Mouse (Mus musculus) erythroid progenitor cell, adult 5-6 weeks (primary cell): ENCODE data around the gene Tbrg4. TPM values are rescaled to one million over a fixed set of nuclear protein-coding genes. Genes with fewer than 3 reads are reported as not detected.
"Not testable (repeated sequence)": the region's sequence is repeated elsewhere in the genome, so short reads cannot be mapped to it uniquely, and the experiment has no call there.

Source experiments
- ATAC-seq: replicated peaks from 2 replicates; pipeline ENCODE4 v1.8.0; 2016; ENCODE audit warnings: moderate number of reproducible peaks, mild to moderate bottlenecking, moderate TSS enrichment, inconsistent platforms; ENCODE audit not compliant: poor library complexity, low FRiP score, severe bottlenecking
- total RNA-seq, 2 experiments: library from RNA; stranded (forward) in 1 of 2; stranded (reverse) in 1 of 2; fragments of 150-400 nt in 1 of 2; fragments of 186-747, 209-891 nt in 1 of 2; gene quantifications; 2 replicates each; pipeline versions ENCODE4 v1.2.3 to v1.2.4; 2015 to 2017; ENCODE audit warnings: low replicate concordance in 2 of 2

Tbrg4 gene
- 10.1 and 21.8 TPM in 2 replicates for total RNA-seq (2015; ENCODE audit: low replicate concordance)
- 3.1 and 9.2 TPM in 2 replicates for total RNA-seq (2017; ENCODE audit: low replicate concordance)

DNA sequence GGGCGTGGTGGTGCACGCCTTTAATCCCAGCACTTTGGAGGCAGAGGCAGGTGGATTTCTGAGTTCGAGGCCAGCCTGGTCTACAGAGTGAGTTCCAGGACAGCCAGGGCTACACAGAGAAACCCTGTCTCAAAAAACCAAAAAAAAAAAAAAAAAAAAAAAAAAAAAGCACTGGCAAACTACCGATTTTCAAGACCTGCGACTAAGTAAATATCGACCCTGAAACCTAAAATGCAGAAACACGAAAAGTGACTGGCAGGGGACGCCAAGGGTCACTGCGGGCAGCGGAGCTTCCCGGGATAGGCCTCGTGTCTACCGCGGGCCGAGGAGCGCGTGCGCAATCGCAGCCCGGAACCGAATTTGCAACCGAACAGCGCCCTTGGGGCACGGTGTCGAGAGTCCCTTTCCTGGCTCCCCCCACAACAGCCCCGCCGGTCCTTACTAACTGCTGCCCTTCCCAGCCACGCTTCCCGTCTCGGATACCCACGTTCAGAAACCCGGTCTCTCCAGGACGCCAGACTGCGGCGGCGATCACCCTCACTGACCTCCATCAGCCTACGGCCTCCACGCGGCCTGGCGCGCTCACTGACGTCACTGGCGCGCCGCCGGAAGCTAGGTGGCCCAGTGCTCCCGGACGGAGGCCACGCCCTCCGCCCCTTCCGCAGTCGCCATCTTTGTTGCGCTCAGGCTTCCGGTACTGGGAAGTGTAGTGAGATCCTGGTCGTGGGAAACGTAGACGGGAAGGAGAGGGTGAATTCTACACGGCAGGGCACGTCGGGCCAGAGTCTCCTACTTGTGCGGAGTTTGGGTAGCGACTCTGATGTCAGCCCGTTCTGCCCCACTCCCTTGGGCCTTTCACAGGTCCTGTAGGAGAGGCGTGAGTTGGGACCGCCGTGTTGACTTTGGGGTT lies at the start of gene Tbrg4:
Tbrg4 (minus strand) TSS at position 590 of the 910 bp plus-strand sequence.
- ATAC-seq, result peak; percentile 96

DNA sequence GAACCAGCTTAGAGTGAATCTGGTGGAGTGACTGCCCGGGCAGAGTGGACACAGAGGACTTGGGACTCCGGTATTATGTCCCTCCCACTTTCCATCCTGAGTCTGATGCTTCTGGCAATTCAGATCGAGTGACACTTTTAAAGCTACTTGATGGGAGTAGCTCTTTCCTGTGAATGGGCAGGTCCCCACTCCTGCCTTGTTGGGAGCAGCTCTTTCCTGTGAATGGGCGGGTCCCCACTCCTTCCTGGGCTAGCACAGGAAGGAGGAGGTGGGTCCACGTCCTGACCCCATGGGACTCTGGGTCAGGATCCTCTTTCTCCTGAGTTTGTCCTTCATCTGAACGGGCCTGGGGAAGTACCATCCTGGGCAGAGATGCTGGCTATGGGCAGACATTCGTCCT lies 49.5 kb upstream of the Tbrg4 start:
- ATAC-seq, result no peak

DNA sequence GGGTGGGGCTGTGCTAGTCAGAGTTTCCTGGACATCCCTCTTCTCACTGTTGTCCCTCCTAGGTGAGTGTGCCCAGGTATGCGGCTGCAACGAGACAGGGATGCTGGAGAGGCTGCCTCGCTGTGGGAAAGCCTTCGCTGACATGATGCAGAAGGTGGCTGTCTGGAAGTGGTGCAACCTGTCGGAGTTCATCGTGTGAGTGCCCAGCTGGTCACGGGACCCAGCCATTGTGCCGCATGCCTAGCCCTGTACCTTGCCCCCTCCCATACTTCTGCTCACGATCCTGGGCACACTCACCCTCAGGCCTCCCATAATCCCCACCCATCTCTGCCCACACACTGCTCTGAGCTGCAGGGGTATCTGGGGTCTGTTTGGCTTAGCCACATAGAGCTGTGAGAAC lies 48.8 kb upstream of the Tbrg4 start:
- no peak for ATAC-seq

DNA sequence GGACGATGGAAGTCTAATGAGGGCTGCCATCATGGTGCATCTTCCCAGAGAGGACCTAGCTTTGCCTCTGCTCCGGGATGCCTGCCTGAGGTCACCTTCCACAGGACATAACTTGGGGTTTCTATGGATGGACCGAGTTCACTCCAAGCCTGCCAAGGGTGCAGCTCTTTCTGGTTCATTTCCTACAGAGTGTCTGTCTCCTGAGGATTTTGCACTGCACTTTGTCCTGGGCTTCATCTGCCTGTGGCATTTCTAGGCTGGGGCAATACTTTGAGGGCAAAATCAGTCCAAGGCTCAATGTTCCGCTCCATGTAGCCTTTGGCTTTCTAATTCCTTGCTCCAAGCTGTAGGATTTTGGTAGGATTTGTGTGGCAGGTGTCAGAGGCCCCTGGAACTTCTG lies 45.0 kb upstream of the Tbrg4 start:
- no peak for ATAC-seq

DNA sequence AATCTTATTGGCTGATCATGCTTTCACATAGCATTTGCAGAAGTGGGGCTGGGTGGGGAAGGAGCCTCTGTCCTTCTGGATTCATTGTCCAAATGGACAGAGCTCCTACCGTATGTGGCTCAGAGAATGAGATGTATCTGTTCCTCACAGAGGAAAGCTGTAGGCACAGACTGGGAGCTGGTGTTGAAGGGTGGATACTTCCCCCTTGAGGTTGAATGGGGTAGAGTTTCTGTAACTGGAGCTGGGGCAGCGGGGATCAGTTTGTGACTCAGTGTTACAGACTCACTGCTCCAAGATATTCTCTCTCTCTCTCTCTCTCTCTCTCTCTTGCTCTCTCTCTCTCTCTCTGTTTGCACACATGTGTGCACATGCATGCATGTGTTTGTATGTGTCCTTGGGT lies 44.2 kb upstream of the Tbrg4 start:
- no peak for ATAC-seq

DNA sequence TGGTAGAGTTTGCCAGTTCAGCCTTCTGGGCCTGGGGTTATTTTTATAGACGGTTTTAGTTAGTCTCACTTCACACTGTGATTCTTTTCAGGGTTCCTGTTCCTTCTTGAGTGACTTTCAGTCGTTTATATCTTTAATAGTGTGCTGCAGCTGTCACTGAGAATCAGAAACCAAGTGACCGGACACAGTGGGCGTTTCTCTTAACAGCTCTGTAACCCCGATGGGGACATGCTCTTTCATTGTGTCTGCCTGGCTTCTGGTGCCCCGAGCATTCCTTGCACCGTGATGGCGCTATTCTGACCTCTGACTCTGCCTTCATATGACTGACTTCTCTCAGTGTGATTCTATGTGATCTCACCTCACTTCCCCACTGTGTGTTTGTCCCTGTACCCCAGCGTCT lies 43.2 kb upstream of the Tbrg4 start:
- ATAC-seq, result no peak

DNA sequence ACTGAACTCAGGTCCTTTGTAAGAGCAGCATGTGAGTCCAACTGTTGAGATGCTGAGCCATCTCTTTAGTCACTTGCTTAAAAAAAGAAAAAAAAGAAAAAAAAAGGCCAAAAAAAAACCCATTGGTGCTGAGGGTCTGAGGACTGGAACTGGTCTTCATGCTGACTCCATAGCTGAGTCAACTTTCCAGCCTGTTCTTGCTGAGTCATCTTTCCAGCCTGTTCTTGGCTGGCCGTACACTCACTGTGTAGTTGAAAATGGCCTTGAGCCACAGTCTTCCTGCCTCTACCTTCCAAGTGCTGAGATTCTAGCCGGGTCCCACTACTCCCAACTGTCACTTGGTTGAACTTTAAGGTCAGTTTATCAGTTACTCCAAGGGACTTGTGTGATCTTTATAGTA lies 40.8 kb upstream of the Tbrg4 start:
- ATAC-seq, result no peak

DNA sequence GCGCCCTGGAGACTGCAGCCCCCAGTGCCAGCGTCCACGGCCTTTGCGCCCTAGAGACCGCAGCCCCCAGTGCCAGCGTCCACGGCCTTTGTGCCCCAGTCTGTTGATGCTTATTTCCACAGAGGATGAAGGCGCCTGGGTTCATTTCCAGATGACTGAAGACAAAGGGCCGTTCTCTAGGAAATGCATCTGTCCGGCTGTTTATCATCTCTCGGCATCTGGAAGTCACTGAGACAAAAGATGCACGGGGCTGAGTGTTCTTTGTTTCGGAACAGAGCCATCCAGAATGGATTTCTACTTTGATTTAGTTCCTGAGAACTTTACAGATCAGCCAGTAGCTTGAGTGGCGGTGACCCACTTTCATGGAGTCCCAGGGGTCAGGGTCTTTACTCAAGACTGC lies 35.3 kb upstream of the Tbrg4 start:
- ATAC-seq, result no peak

DNA sequence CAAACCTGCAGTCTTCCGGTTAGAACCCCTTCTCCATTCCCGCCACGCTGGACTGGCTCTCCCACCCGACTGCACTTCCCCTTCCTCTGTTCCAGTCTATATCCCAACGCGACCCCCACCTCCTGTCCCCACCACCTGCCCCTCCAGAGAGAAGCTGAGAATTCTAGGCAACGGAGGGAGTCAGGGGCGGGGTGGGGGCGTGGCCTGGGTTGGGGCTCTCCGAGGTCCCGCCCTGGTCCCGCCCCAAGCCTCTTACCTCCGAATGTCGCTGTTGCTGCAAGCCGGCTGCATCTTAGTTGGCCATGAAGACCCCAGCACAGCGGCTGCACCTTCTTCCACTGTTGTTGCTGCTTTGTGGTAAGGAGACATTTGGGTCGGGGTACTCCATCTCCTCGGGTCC lies 32.4 kb upstream of the Tbrg4 start, which contains the start of gene Ramp3:
Ramp3 (plus strand) TSS at position 251 of the 400 bp plus-strand sequence.
- ATAC-seq, result no peak

DNA sequence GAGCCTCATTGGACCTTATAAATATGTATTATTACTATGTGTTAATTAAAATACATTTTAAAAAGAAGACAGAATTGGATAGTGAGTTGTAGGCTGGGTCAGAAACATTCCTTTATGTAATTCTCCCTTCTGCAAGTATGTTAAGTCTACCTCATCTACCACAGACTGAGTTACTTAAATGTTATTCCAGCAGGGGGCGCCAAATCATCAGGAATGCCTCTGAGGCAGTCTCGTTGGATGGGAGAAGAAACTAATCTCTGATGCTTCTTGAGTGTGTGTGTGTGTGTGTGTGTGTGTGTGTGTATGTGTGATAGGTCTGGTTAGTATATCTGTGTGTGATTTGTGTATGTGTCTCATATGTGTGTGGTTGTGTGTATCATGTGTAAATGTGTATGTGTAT lies 29.0 kb upstream of the Tbrg4 start:
- ATAC-seq, result peak; percentile 64; the same call in 1 of the 2 replicates

DNA sequence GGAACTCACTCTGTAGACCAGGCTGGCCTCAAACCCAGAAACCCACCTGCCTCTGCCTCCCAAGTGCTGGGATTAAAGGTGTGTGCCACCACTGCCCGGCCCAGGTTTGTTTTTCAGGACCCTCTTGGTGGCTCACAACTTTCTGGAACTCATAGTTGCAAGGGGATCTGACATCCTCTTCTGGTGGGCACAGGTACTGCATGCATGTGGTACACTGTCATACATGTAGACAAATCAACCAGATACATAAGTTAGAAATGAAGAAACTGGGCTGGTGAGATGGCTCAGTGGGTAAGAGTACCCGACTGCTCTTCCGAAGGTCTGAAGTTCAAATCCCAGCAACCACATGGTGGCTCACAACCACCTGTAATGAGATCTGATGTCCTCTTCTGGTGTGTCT lies 27.1 kb upstream of the Tbrg4 start:
- ATAC-seq, result not testable (repeated sequence)

DNA sequence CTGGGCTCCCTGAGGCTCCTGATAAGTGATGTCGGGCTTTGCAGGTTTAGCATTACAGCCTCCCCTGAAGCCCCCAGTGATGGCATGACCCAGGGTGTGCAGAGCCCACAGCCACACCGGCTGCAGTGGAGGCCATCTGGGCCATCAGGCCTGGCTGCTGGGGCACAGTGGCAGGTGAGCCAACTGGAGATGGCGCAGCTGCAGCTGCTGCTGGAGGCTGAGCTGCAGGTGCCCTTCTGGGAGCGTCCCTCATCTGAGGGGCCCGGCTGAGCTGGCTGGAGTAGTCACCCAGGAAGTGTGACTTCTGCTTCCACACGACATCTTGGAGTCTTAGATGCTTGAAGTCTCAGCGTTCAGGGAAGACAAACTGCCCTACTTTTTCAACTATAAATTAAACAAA lies 24.7 kb upstream of the Tbrg4 start:
- ATAC-seq, result no peak

DNA sequence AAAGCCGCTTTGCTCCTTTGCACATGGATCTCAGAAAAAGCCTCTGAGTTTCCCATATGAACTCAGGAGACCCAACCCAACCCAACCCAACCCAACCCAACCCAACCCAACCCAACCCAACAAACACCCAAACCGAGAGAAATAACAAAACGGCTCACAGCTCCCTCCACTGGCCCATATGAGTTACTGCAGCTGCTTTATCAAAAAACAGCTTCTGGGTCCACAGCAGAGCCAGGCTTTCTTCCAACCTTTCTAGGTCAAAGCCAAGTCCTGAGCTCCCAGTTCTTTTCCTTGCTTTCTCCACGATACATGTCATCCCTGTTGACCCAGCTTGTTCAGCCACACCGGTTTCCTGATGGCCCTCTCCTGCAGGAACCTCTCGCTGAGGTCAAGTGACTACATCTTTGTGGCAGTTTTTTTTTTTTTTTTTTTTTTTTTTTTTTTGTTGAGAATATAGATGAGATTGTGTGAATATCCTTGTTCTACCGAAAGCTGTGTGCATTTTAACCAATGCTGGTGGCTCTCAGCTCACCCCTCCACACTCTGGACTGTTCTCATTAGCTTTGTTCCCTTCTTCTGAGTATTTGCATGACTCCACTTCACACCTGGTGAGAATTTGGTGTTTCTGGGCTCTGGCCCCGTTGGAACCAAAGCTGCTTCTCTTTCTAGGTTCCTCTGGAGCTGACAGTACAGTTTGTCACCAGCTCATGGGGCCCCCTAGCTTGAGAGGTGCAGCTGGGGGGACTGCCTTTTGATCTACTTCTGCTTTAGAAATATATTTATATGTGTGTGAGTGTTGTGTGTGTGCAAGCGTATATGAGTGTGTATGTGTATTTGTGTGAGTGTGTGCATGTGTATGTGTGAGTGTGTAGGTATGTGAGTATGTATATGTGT lies 22.2 kb upstream of the Tbrg4 start:
- ATAC-seq, result no peak

DNA sequence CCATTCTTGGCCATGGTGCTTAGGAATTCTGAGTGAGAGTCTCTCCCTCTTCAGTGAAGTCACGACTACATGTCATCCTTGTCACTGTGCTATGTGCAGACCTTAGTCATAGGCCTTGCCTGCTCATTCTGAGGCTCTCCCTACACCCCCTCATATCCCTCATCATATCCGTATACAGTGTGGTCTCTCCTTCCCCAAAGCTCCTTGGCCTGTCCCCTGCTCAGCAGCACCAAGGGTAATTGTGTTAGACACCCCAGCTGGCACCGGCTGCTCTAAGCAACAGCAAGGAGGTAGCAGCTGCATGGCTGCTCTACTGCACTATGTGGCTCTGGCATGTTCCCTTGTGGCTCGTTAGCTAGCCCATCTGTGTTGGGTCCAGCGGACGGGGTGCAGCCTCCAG lies 18.7 kb upstream of the Tbrg4 start:
- ATAC-seq, result no peak

DNA sequence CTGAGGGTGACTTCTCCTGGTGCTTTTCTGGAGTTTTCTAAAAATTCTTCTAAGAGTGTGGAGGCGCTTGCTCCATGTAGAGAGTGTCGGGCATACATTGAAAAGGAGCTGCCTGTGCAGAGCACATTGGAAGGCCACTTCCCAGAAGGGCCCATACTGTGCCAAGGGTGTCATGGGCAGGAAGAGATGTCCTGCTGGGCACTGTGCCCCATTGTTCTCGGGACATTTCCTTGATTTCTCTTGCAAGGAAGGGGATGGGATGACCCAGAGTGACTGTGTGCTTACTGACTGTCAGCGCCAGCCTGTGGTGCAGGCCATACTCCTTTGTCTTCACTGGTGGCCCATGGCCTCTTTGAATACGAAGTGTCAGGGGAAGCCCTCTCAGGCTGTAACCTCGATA lies 13.2 kb upstream of the Tbrg4 start:
- ATAC-seq, result no peak

DNA sequence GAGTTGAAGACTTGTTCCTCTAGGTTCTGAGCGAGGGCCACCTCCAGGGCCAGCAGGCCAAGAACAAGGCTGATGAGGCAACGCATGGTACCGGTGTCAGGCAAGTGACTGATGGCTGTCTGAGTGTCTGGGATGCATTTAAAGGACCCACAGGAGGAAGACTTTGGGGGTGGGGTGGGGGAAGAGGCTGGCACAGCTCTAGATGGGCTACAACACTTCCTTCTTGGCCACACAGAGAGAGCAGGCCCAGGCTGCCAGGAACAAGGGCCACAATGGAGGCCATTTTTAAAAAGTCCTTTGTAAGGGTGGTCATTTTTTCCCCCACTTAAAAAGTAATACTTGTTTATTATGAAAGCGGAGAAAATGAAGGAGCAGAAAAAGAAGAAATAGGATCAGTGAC lies 12.7 kb upstream of the Tbrg4 start, which contains the start of gene Wap:
Wap (minus strand) TSS at position 101 of the 400 bp plus-strand sequence.
- no peak for ATAC-seq

DNA sequence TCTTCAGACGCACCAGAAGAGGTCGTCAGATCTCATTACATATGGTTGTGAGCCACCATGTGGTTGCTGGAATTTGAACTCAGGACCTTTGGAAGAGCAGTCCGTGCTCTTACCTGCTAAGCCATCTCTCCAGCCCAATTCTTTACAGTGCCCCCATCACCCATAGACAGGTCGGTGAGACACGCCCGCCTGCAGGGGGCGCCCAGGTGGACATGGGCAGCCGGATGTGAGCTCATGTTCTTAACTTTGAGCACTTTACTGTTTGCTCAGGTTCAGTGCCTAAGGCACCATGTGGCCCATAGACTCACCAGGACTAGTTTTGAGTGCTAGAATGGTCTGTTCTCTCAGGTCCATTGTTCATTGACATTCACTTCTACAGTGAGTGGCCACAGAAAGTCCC lies 10.3 kb upstream of the Tbrg4 start:
- no peak for ATAC-seq

DNA sequence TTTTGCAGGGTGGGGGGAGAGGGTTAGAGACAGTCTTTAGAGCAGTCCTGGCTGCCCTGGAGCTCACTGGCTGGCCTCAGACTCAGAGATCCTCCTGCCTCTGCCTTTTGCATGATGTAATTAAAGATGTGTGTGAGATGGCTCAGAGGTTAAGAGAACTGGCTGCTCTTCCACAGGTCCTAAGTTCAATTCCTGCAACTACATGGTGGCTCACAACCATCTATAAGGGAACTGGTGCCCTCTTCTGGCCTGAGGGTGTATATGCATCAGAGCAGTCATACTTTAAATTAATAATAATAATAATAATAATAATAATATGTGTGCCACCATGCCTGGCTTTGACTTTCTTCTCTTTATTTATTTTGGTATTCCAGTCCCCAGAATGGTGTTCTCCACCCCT lies 3.8 kb upstream of the Tbrg4 start:
- no peak for ATAC-seq

DNA sequence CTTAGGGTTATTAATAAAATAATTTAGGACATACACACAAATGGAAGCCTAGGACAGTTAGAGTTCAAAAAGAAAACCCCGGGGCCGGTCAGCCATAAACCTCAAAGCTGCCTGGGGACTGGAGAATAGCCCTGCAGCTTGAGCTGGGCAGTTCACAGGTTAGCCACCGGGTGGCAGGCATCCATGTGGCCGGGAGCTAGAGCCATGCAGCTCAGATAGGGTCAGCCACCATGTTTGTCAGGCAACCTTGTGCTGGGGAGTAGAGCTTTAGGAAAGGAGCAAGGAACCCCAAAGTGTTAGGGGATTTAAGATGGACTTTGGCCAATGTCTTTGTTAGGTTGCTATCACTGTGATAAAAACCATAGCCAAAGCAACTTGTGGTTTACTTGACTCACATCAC lies 2.7 kb upstream of the Tbrg4 start:
- peak; percentile 63 for ATAC-seq

DNA sequence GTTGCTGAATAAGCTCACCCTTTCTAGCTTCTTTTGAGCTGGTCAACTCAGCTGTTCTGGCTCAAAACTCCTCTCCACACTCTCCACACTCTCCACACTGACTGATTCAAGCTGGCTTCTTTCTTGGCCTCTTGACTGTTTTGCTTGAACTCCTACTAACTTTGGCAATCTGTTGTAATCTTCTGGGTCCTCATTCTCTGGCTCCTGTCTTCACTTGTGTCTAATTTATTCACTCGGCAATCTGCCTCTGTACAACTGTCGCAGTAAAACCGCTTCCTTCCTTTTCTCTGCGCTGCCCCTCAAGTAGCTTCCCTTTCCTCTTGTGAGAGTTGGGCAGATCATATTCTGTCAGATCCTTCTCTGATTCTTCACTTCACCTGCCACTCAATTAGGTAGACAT lies 1.9 kb upstream of the Tbrg4 start:
- no peak for ATAC-seq

DNA sequence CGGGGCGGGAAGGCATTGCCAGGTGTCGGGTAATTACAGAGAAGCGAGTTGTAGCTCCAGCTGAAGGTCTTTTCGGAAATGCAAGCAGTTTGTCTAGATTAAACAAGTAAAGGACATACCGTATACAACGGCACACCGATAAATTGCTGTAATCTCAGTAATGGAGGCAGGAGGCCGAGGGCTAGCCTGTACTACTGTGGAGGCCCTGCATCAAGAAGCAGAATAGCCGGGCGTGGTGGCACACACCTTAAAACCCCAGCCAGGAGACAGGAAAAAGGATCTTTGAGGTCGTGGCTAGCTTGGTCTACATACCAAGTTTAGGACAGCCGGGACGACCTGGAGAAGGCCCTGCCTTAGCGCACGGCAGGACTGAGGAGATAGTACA lies 513 bp upstream of the Tbrg4 start:
- peak; percentile 27 for ATAC-seq
